Mouse (Mus musculus) lung, postnatal 0 days (tissue): Measurements from ENCODE around the gene Vegfa.

Experiments used
- CTCF ChIP-seq: IDR thresholded peaks from 2 replicates; pipeline ENCODE4 v1.5.1; 2016; ENCODE audit warnings: antibody characterized with exemption, mild to moderate bottlenecking
- EP300 ChIP-seq: IDR thresholded peaks from 2 replicates; pipeline ENCODE4 v1.6.1; 2016; ENCODE audit warnings: antibody characterized with exemption, mild to moderate bottlenecking, control low read depth

DNA sequence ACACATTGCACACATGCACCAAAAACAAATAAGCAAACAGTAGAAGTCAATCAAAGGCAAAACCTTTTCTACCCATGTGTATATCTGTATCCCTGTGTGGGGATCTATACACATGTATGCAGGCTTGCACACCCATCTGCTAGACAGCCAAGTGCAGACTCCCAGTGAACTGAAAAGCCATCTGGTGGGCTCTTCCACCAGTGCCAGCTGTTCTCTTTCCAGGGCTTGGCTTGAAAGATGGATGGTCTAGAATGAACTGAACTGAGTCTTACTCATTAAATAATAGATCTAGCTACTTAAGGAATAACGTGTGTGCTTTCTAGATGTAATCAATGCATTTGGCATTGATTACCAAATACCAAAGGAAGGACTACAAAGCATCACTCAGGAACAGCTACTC, 50.3 kb downstream of the Vegfa start:
- TF ChIP-seq CTCF (no peak), EP300 (no peak)
